Mouse (Mus musculus) forebrain, embryonic 16.5 days (tissue): Measurements from ENCODE around the gene Trim47. TPM values are rescaled to one million over a fixed set of nuclear protein-coding genes. Genes with fewer than 3 reads are reported as not detected.
"Not testable (repeated sequence)": the region's sequence is repeated elsewhere in the genome, so short reads cannot be mapped to it uniquely, and the experiment has no call there.

Experiments used
- ATAC-seq: fragments of 200-750 bp; cut with Nextera tagmentation; 2 replicates; pipeline ENCODE4 v1.8.0; 2017; ENCODE audit warnings: mild to moderate bottlenecking, moderate library complexity
- H3K27ac ChIP-seq: fragments of 300-500 bp; sonication (generic); 2 replicates; pipeline ENCODE4 v1.5.1; 2014; ENCODE audit warnings: low read length, control low read depth
- H3K27me3 ChIP-seq: fragments of 300-500 bp; sonication (generic); replicated peaks from 2 replicates; pipeline ENCODE4 v1.6.1; 2014; ENCODE audit warnings: low read length; ENCODE audit not compliant: control insufficient read depth, insufficient read depth
- H3K36me3 ChIP-seq: fragments of 300-500 bp; sonication (generic); 2 replicates; pipeline ENCODE4 v1.6.1; 2014; ENCODE audit not compliant: control insufficient read depth, insufficient read depth
- H3K4me1 ChIP-seq: fragments of 300-500 bp; sonication (generic); replicated peaks from 2 replicates; pipeline ENCODE4 v1.6.1; 2014; ENCODE audit warnings: low read length; ENCODE audit not compliant: control insufficient read depth, insufficient read depth
- H3K4me2 ChIP-seq: fragments of 300-500 bp; sonication (generic); 2 replicates; pipeline ENCODE4 v1.6.1; 2014; ENCODE audit warnings: mild to moderate bottlenecking, low read length, control low read depth
- H3K4me3 ChIP-seq: fragments of 300-500 bp; sonication (generic); replicated peaks from 2 replicates; pipeline ENCODE4 v1.5.1; 2014; ENCODE audit warnings: mild to moderate bottlenecking, low read length, control low read depth
- H3K9ac ChIP-seq: fragments of 300-500 bp; sonication (generic); replicated peaks from 2 replicates; pipeline ENCODE4 v1.6.1; 2014; ENCODE audit warnings: low read depth, low read length, control low read depth
- H3K9me3 ChIP-seq: fragments of 300-500 bp; sonication (generic); 2 replicates; pipeline ENCODE4 v1.6.1; 2016; ENCODE audit warnings: low read length; ENCODE audit not compliant: control insufficient read depth
- WGBS: fragments of 180-500 bp; shearing (Covaris S2); extraction: QIAGEN DNeasy Blood & Tissue Kit; methylation state at CpG from one replicate; pipeline ENCODE4 v1.1.7; 2014; 5-methylcytosine and 5-hydroxymethylcytosine counted together
- polyA plus RNA-seq: library from polyadenylated mRNA; unstranded; fragments of >200 nt; fragmentation: Nextera tagmentation; extraction: Ambion mirVana; gene quantifications from 2 replicates; pipeline ENCODE4 v1.2.1, GENCODE M21; 2015

The Trim47 gene
- polyA plus RNA-seq, 1 experiment from 2014 or later, result 6.6 TPM

DNA sequence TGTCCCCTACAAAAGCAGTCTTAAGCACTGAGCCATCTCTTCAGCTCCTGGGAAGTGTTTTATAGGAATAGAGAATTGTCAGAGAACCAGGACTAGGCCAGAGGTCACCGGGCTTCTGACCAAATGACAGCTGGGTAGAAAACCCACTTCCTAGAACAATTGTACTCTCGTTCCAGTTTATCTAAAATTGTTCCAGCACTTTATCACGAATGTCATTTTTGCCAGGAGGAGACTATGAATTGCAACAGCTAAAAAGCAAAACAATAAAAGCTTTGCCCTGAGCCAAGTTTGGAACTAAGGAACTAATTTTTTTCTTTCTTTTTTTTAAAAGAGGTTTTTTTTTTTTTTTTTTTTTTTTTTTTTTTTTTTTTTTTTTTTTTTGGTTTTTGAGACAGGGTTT lies 31.4 kb downstream of the Trim47 start:
- 92% methylated on average over 3 of the region's 3 CpGs for WGBS
- no peak for ATAC-seq
- no peaks in the 10 kb centered on the region for H3K36me3 ChIP-seq
- H3K27ac ChIP-seq, result no peak overlapping the region
- H3K27me3 ChIP-seq, result no peaks in the 10 kb centered on the region
- no peak overlapping the region for H3K9ac ChIP-seq
- H3K4me2 ChIP-seq, result no peak overlapping the region
- H3K4me1 ChIP-seq, result no peaks in the 10 kb centered on the region
- 0 out of 2 replicates have a peak, but pooled peaks cover 4% of the 10 kb centered on the region for H3K9me3 ChIP-seq
- H3K4me3 ChIP-seq, result no peak overlapping the region

DNA sequence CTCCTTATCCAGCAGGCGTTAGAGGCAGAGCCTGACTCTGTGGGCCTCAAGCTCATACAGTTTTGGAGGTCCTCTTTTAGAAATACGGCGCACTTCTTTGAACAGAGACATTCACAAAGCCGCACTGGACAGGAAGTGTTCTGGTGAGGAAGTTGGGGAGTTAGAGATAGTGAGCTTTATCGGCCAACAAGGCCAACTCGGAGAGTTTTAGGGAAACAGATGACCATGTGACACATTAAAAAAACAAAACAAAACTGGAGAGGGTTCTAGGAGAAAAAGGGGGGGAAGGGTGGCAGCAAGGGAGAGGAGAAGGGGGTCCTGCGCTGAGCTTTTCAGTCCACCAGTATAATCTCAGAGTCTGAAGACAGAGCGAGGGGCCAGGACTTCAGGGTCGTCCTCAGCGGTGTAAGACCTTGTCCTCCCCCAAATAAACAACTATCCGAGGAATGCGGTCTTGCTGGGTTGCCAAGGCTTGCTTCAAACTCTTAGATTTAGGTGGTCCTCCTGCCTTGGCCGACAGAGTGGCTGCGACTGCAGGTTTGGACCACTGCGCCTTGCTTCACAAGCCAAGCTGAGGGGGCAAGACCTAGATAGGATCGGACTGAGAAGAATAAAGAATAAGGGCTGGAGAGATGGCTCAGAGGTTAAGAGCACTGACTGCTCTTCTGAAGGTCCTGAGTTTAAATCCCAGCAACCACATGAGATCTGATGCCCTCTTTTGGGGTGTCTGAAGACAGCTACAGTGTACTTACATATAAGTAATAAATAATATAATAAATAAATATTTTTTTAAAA lies 33.0 kb downstream of the Trim47 start:
- Histone ChIP-seq H3K27ac (no peak overlapping the region), H3K9me3 (0 out of 2 replicates have a peak, but pooled peaks cover 4% of the 10 kb centered on the region), H3K4me3 (no peak overlapping the region), H3K27me3 (no peaks in the 10 kb centered on the region), H3K4me2 (no peak overlapping the region), H3K4me1 (no peaks in the 10 kb centered on the region), H3K36me3 (no peaks in the 10 kb centered on the region), H3K9ac (no peak overlapping the region)
- no peak for ATAC-seq
- 70% methylated on average over 16 of the region's 16 CpGs for WGBS

DNA sequence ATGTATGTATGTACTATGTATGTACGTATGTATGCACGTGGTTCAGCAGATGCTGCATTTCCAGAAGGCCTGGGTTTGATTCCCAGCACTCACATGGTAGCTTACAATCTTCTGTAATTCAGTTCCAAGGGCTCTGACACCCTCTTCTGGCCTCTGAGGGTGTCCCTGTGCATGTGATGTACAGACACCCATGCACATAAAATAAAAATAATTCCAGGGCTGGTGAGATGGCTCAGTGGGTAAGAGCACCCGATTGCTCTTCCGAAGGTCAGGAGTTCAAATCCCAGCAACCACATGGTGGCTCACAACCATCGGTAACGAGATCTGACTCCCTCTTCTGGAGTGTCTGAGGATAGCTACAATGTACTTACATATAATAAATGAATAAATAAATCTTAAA lies 34.1 kb downstream of the Trim47 start:
- H3K4me1 ChIP-seq, H3K9me3 ChIP-seq, H3K9ac ChIP-seq, H3K4me2 ChIP-seq, H3K4me3 ChIP-seq, ATAC-seq, H3K36me3 ChIP-seq, H3K27ac ChIP-seq, H3K27me3 ChIP-seq: not testable (repeated sequence)
- WGBS, result 87% methylated on average over 6 of the region's 6 CpGs

DNA sequence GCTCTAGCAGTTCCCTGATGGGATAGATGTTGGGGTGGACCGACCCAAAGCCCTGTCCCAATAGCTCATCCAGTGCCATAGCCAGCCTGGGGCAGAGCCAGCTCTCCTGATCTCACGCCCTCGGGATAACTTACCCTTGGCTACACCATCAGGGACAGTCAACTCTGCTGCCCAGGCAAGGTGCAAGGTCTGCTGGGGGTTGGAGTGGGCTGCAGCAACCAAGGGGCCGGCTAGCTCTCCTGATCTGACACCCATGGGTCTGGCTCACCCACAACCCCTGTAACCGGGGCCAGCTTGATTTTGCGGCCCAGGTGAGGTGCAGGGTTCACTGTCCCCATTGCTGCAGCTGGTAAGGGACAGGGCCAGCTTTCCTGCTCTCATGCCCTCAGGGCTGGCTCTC lies 35.4 kb downstream of the Trim47 start:
- Histone ChIP-seq H3K4me1 (peaks cover 7% of the 10 kb centered on the region), H3K27me3 (no peaks in the 10 kb centered on the region), H3K36me3 (no peaks in the 10 kb centered on the region), H3K4me2 (no peak overlapping the region), H3K9me3 (0 out of 2 replicates have a peak, but pooled peaks cover under 1% of the 10 kb centered on the region), H3K9ac (no peak overlapping the region), H3K4me3 (no peak overlapping the region), H3K27ac (no peak overlapping the region)
- no peak for ATAC-seq
- WGBS, result 84% methylated on average over 6 of the region's 6 CpGs

DNA sequence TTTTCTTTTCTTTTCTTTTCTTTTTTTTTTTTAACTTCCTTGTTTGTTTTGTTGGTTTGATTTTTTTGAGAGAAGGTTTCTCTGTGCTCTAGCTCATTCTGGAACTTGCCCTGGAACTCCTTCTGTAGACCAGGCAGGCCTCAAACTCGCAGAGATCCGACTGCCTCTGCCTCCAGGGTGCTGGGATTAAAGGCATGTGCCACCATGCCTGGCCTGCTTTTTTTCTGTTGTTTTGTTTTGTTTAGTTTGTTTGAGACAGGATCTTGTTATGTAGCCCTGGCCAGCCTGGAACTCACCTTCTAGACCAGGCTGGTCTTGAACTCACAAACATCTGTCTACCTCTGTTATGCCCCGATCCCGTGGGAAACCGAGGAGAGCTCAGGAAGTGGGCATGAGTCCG lies 37.5 kb downstream of the Trim47 start:
- H3K27ac ChIP-seq, result no peak overlapping the region
- H3K4me1 ChIP-seq, result peaks cover 17% of the 10 kb centered on the region
- H3K4me2 ChIP-seq, result no peak overlapping the region
- H3K9ac ChIP-seq, result no peak overlapping the region
- H3K9me3 ChIP-seq, result no peaks in the 10 kb centered on the region
- ATAC-seq, result no peak
- 95% methylated on average over 6 of the region's 6 CpGs for WGBS
- H3K36me3 ChIP-seq, result no peaks in the 10 kb centered on the region
- H3K27me3 ChIP-seq, result no peaks in the 10 kb centered on the region
- H3K4me3 ChIP-seq, result no peak overlapping the region

DNA sequence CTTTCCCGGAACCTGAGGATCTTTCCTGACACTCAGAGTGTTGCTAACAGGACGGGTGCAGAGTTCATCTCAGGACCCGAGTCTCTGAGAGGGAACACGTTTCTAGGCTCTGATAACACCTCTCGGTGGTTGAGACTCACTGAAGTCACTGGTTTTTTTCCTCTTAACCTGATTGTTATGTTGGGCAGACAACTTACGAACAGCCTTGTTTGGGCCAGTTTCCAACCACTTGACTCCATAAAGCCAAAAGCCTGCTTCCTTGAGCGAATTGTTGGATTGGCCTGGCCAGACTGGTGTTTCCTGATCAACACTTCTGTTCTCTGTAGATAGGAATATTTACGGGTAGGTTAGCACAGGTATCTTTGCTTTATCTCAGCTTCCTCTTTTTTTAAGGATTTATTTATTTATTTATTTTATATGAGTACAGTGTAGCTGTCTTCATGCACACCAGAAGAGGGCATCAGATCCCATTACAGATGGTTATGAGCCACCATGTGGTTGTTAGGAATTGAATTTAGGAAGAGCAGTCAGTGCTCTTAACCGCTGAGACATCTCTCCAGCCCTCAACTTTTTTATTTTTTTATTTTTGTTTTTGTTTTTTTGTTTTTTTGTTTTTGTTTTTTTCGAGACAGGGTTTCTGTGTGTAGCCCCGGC lies 38.1 kb downstream of the Trim47 start:
- Histone ChIP-seq H3K36me3 (no peaks in the 10 kb centered on the region), H3K9me3 (no peaks in the 10 kb centered on the region), H3K27me3 (no peaks in the 10 kb centered on the region), H3K4me3 (no peak overlapping the region), H3K4me1 (peaks cover 17% of the 10 kb centered on the region), H3K27ac (no peak overlapping the region), H3K9ac (no peak overlapping the region), H3K4me2 (no peak overlapping the region)
- WGBS, result 88% methylated on average over 11 of the region's 11 CpGs
- ATAC-seq, result no peak

DNA sequence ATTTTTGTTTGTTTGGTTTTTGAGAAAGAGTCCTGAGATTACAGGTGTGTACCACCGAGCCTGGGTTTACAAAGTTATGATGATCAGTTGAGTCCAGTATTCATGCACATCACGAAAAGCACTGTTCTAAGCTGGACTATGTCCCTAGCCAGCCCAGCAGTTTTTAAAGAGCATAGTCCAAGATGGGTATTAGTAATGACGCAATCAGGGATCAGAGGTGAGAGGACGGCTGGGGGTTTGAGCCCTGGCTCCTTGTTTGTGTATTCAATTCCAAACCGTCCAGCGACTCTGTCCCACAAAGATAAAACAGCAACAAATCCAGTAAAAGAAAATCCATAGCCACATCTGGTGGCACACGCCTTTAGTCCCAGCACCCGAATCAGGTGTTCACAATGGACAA lies 38.8 kb downstream of the Trim47 start:
- no peaks in the 10 kb centered on the region for H3K9me3 ChIP-seq
- no peaks in the 10 kb centered on the region for H3K27me3 ChIP-seq
- no peak overlapping the region for H3K27ac ChIP-seq
- 0 out of 2 replicates have a peak overlapping the region, but pooled peaks have one; percentile 74 for H3K4me2 ChIP-seq
- 85% methylated on average over 8 of the region's 8 CpGs for WGBS
- H3K9ac ChIP-seq, result no peak overlapping the region
- no peak for ATAC-seq
- H3K4me3 ChIP-seq, result no peak overlapping the region
- peaks cover 17% of the 10 kb centered on the region for H3K4me1 ChIP-seq
- no peaks in the 10 kb centered on the region; the same call in 1 of the 2 replicates for H3K36me3 ChIP-seq

DNA sequence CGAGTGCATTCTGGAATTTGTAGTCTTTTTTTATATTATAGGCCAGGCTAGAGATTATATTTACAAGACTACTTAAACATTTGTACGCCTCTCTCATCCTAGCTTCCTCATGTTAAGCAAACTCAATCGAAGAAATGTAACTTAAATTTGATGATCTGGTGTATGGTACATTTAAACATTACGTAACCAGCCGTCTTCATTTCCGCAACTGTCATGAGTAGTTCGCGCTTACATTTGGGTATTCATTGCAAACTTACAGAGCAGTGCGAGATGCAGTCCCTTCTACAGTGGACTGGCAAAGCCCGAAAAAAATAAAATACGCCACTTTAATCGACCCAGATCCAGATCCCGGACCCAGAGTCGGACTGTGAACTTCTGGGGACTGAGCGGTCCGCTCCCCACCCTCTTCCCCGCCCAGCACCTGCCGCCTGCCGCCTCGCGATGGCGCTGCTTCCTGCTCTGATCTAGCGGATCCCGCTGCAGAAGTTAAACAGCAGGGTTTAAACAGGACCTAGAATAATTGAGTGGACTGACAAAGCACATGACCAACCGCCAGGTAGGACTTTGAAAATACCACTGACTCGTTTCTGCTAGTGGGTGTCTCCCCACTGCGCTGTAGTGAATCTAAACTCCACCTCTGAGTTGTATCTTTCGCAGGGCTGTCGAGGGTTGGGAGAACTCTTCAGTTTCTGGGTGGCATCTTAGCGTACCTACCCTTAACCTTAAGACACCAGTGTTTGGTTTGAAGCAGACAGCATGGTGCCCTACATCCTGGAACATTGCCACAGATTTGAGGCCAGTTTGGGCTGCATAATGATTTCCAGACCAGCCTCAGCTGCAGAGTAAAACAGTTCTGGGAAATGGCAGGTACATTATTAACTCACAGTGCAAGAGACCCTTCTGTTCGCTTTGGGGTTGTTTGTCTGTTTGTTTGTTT lies 39.5 kb downstream of the Trim47 start:
- H3K4me3 ChIP-seq, result peak overlapping the region; percentile 67
- no peaks in the 10 kb centered on the region for H3K27me3 ChIP-seq
- 4% methylated on average over 31 of the region's 31 CpGs for WGBS
- peaks cover 2% of the 10 kb centered on the region for H3K36me3 ChIP-seq
- H3K9ac ChIP-seq, result peak overlapping the region; percentile 52
- no peaks in the 10 kb centered on the region for H3K9me3 ChIP-seq
- peak overlapping the region; percentile 74 for H3K4me2 ChIP-seq
- peak overlapping the region; percentile 71 for H3K27ac ChIP-seq
- peak; percentile 80 for ATAC-seq
- H3K4me1 ChIP-seq, result peaks cover 17% of the 10 kb centered on the region
